Mouse (Mus musculus): Measurements from ENCODE around the gene Clybl.

Gene Clybl

DNA sequence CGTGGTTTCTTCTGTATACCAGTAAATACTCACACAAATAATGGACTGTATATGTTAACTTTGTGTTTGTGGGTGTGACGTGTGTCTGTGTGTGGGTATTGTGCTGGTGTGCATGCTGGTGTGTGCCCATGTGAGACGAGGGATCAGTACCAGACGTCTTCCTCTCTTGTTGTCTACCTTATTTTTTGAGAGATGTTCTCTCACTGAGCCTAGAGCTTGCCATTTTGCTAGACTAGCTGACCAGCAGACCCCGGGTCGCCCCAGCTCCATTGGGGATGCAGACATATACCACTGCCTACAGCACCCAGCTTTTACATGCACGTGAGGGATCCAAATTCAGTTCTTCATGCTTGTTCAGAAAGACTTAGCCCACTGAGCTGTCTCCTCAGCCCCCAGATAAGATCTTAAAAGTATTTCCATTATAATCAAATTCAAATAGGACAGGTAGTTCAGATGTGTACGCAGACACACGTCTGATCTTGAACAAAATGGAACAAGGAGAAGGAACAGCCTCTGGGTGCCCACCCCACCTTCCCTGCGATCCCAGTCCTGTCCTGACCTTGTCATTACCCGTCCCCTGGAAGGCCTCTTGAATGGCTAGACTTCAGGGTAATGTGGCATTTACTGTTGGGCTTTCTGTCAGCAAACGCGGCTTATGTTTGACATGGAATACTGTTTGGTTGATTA is 208.3 kb downstream of the Clybl start:
- no peak for DNase-seq

DNA sequence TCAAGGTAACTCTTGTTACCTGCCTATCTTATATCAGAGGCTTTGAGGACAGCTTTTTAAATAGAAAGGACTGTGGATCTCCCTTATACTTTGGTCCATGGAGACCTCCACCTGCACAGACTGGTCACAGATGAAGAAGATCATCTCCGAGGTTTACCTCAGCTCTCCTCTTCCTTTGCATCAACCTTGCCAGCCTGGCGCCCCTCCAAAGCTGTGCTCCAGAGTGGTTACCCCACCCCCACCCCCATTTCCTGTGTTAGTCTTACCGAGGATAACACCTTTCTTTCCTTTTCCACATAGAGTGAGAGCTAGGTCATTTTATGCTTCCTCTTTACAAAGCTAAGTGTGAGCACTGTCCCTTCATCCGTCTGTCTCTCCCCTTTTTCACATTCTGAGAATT is 209.4 kb downstream of the Clybl start:
- DNase-seq = no peak

DNA sequence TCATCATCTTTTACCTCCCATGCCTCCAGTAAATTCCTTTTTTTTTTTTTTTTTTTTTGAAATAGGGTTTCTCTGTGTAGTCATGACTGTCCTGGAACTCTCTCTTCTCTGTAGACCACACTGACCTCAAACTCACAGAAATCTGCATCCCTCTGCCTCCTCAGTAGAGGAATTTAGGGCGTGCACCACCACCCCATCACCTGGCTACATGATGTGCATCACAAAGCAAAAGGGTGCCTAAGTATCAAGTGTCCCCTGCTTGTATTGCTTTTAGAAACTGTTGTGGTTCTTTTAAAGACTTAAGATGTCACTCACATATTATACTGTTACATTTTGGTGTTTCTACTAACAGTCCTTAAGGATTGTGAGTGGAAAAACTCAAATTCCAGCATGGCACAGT is 211.6 kb downstream of the Clybl start:
- no peak for DNase-seq

DNA sequence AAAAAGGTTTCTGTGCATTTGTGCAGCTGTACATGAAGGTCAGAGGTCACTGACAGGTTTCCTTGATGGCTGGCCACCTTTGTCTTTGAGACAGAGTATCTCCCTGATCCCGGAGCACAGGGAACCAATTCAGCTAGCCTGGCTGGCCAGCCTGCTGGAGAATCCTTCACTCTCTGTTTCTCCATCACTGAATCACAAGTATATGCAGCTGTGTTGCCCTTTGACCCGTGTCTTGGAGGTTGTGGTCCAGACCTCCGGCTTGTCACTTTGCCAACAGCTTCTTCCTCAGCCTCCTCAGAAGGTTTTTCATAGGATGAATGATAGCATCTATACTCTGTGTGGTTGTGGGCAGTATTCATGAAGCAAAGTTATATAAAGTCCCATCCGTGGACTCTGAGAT is 217.2 kb downstream of the Clybl start:
- DNase-seq = no peak

DNA sequence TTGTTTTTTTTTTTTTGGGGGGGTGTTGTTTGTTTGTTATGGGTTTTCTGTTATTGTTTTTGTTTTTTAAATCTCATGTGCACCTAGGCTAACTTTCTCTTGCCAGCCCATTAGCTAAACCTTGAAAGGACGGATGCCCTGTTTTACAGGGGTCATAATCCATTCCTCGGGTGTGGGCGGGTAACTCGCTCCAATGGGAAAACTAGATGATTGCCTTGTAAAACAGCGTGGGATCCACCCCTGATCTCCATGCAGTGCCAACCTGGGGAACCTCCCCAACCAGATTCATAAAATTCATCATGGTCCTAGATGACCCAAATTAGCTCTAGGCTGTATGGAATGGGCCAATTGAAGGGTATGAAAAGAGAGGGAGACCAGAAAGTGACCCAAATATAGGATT is 218.4 kb downstream of the Clybl start:
- DNase-seq = no peak

DNA sequence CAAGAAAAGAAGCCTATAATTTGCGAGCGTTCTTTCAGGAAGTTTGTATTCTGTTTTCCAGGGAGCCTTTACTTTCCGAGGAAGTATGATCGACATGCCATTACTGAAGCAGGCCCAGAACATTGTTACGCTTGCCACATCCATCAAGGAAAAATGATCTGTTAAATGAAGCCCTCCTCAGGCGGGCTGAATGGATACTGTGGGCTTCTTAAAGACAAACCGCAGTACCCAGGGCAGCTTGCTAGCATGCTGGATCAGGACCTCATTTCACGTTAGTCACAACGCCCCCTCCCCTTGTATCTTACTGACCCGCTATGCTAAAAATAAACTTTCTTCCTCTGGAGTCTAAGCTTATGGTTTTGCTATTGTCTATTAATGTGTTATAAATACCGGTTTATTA is 220.4 kb downstream of the Clybl start:
- DNase-seq = no peak

DNA sequence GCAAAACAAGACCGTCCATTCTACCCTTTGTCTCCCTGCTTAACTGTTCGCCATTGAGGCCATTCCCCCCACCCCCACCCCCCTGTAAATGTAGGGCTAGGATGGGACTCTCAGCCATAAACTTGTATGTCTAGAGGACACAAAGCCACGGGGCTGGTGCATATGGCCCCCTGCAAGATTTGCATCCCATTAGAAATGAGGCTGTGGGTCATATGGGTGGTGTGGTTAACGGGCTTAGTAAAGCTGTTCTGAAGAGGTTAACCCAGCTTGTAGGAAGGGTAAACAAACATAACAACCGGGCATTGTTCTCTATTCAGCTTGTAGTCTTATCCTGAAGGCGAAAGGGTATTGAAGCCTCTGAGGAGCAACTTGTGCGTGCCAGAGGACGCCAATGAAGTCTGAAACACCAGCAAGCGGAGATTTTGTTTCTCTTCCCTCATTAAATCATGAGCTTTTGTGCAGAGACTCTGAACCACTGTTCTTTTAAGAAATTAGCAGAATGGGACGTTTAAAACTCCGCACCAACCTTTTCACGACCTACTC is 221.3 kb downstream of the Clybl start:
- no peak for DNase-seq

DNA sequence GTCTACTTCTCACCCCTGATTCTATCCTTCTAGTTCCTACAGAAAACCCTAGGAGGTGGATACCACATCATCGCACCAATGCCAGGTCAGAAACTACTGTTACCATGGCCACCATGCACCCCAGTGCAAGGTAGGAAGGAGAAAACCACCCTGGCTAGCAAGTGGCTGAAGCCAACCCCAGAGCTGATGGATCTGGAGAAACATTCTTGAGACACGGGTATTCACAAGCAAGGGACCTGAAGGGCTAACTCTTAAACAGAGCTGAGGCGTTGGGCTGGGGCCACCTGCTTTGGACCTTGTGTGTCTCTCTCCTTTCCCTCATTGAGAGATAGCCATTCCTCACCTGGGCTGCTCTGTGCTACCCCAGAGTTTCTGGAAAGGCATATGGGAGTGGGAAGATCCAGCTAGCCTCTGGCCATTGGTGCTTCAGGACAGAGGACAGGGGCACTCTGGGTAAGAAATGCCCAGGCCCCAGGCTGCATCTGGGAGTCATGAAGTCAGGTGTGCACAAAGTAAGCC is 222.0 kb downstream of the Clybl start:
- no peak for DNase-seq

DNA sequence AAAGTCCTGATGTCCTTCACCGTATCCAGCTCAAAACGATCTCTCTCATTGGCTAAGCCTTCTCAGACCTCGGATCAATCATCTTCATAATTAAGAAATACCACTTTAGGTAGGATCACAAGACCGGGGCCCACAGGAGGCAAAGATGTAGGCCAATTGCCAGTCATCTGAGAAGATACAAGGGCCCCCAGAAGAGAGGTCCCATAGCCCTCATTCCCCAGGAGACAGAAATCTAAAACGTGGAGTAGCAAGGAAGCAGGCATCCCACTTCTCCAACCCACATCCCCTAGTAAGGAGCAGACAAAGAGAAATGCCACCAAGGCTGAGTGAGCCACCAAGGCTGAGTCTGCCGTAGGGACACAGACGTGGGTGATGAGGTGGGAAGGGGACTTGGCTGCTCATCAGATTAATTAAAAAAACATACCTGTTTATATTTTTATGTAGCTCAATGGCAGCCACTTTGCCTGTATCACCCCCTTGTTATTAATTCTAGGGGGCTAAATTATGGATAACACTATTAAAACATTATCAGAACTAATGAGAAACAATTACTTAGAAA is 223.2 kb downstream of the Clybl start:
- DNase-seq = no peak

DNA sequence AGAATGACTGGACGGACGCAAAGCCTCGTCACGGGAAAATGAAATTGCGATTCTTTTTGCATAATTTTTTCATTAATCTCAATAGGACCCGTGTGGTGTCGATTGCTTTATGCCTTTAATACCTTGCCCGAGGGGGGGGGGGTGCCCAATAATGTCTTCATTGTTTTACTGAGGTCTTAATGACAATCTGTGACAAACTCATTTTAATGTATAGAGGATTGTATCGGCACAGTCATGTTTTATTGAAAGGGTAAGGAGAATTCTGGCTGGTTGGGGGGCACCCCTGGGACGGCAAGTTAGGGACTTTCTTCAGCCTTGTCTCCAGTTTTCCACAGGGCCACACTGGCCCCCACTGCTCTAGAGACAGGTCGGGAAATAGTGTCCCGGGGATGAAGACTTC is 223.7 kb downstream of the Clybl start:
- no peak for DNase-seq

DNA sequence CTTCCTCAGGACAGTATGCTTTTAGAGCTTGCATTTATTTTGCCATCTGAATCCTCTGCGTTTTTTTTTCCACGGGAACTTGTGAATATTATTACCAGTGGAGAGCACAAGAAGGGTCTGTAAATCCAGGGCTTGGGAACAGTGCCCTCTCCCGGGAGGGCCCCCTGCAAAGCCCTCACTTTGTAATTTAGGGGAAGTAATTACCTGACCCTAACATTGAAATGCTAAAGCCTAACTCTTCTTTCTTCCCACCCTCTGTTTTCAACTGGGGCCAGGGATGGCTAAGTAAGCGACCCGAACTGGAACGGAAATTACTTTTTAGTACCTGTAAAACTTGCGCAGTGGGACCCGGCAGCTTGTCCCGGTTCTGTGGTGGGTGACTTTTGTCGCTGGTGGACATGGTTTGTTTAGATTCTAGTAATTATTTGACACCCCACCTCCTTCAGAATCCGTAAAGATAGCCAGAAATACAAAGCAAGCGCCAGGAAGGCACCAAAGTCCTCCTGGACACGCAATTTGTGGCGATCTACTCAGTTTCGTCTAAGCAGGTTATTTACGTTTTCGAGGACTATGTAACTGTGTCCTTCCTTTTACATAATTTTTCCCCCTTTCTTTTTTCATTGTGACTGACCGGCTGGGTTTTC is 224.5 kb downstream of the Clybl start:
- DNase-seq = no peak

DNA sequence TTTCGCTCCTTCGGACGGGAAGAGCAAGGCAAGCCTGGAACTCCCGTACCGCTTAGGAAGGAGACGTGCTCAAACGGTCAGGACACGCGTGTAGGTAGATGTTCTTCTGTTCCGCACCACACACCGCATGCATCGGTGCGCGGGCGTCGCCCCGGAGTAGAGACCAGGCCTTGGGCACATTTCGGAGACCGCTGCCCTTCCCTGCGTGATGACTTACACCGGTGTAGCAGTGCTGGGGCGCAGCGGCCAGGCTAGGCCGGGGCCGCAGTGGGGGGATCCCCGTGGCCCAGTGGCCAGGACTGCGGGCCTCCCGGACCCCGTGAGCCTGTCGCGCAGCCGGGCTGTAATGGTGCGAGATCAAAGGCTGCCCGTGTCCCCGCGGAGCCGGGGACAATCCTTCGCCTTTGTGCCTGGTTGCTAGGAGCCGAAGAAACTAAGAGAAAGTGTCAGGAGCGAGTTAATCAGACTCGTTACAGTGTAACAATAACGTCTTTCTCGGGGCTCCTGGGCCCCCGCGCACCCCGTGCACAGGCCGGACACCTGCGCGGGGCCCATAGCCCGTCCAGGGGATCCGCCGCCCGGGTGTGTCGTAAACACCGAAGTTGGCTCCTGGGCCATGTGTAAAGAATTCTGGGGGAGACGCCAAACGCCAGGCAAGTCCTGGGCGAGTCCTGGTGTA is 225.2 kb downstream of the Clybl start:
- DNase-seq = peak in 1 of 2 experiments; percentile 3

DNA sequence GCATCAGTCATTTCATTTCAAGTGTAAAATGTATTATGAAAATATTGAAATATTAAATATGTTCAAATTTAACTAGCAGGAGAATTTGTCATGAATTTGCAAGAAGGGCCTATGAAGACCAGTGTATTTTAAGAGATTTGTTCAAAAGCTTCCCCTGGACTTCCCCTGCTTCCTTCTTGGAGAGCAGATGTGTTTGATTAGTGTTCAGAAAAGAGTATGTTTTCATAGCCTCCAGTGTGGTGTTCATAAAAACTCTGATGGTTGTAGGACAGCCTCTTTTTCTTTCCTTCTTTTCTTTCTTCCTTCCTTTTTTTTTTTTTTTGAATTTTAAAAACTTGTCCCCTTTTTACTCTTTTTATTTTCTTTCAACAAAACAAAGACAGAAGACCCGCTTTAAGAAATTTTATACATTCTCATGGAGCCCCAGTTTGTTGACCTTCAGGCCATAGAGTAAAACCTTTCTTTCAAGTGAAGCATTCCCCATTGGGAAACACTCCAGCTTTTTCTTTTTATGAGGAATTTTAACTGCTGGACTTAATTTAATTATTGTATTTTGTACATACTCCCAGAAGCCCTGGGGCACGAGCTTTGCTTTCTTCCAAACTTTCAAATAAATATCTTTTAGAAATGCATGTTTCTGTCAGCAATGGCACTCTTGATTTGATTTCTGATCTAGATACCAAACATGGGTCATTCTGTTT is 231.5 kb downstream of the Clybl start:
- DNase-seq = no peak

DNA sequence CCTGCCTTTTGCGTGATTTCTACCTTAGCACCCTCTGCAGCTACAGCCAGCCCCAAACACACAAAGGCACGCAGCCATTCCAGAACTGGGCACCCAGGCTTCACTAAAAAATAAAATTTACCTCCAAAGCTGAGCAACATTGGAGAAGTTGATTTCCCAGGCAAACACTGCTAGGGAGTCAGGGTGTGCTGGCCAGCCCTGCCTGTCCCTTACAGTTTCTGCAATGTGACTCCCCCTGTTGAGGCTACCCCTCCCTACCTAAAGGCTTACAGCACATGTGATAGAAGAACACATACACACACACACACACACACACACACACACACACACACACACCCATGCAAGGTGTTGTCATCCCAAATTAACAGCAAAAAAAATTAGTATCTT is 232.0 kb downstream of the Clybl start:
- DNase-seq = no peak

DNA sequence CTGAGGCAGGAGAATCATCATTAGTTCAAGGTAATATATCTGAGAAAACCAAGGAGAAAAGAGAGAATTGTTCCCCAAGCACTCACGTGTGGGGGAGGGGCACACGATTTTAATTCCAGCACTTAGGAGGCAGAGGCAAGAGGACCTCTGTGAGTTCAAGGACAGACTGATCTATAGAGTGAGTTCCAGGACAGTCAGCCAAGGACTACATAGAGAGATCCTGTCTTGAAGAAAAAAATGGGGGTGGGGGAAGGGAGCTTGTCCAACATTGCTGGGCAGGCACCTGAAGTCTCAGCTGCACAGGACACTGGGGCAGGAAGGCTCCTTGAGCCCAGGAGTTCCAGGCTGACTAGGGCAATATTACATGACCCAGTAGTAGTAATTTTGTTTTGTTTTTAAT is 233.3 kb downstream of the Clybl start:
- no peak for DNase-seq

DNA sequence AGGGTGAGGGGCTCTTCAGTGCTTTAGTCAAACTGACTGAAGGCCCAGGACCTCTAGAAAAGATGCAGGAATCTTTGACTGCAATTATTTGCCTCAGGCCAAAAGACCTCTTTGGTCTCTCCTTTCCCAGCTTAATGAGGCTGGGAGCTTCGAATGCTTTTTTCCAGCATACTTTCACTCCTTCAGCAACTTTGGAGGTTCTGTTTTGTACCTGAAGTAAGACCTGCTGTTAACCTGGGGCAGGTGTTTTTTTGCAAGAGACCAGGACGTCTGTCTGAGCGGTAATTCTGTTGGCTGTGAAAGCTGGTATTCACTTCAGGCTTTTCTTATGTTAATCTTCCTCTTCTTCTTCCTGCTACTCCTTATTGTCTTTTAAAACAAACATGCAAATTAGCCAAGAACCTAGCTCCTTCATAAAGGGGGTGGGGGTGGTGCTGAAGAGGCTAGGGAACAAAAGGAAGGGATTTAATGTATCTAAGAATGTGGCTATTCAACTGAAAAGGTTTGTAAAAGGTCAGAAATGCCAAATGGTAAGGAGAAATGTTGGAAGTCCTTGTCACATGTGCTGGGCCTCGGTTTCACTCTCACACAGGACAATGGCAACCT is 234.8 kb downstream of the Clybl start:
- DNase-seq = no peak

DNA sequence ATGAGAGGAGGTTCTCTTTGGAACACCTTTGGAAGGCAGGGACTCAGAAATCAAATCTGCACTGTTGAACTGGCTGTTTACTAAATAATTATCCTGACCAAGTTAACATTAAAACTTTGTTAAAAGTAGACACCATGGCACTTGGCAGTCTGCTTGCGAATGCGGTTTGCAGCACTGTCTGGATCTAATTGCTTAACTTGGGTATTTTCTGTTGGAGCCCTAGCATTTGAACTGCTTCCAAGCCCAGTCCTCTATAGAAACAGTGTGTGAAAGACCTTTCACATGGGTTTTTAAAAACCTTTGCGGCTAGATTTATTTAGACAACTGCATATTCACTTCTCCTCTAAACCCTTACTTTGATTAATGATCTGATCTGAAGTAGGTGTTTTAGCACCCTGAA is 242.9 kb downstream of the Clybl start:
- no peak for DNase-seq

DNA sequence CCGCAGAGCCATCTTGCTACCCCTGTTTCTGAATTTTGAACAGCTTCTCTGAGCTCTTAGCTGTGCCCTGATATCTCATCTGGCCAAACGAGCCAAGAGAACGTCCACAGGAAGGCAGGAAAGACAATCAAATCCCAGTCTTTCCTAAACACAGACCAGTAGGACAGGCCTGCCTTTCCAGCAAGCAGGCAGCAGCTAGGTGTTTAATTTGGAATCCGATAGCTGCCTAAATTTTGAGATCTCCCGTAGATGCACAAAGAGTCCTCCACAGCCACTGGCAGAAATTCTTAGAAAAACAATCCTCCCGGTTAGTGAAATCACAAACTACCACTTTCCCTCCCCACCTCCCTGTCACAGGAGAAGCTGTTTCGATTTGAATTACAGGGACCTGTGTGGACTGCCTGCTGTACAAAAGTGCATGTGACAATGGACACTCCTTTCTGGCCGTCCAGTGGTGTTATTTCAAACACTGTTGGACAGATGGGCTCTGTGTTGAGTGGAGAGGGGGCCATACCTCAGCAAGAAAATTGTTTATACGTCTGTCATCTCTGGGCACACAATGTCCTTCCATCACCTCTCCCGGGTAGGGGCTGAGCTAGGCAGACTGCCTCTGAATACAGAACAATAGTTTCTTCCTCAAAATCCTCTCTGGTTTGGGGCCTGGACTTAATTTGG is 245.2 kb downstream of the Clybl start:
- DNase-seq = no peak

DNA sequence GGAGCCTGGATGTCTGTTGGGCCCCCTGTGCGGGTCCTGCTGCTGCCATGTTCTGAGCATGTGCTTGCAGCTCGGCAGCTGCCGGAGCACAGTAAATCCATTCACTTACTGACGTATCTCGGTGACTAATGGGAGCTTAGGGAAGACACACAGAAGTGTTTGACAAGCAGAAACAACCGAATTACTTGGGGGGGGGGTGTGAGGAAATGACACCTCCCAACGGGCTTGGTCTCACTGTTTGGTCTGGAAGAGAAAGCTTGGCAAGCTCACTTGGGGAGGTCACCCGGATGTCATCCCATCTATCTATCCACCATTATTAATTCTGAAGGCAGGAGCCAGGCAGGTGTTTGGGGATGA is 245.7 kb downstream of the Clybl start:
- no peak for DNase-seq

DNA sequence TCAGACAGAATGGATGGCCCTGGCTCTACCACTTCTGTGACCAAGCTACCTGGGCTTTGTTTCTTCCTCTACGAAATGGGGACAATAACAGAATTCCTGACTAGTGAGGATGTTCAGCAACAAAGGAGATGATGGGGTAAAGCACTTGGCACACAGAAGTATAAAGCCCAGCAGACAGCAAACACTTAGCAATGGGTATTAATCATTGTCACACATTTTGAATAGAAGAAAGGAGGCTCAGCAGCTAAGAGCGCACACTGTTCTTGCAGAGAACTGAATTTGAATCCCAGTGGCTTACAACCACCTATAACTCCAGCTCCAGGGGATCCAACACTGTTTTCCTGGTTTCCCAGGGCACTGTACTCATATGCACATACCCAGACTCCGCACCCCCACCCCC is 246.2 kb downstream of the Clybl start:
- no peak for DNase-seq

DNA sequence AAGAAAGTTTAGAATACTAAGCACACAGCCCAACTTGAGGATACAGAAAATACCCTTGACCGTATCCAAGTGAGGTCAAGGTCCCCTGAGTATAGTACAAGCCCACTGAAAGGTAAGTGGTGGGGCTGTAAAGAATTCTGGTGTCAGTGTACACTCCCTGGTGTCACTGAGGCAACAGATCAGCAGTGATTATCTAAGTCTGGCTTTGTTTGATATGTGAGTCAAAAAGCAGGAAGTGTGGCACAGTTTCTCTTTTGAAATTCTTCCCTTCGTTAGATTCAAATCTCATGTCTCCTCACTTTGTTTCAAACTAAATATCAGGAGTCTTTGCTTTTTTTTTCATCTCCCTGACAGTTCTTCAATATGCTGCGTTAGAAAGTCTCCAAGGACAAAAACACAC is 251.1 kb downstream of the Clybl start:
- DNase-seq = no peak

DNA sequence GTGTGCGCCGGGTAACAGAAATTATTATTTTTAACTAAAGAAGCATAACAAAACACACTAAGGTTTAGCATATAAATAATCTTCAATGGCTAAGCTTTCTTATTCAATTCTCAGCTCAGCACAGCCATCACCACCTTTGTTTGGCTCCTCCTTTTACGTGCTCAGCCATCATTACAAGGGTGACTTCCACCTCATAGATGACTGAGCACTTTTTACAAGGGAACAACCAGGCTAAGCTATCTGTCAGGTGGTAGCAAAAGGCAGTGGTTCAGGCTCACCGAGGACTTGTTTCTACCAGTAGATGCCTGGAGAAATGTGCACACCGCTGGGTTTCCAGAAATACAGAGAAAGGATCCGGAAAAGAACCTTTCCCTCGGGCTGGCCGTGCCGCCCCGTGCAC is 252.5 kb downstream of the Clybl start:
- no peak for DNase-seq

All from lung, adult 18-20 months (tissue).